Mouse (Mus musculus) brain, embryonic 14.5 days (tissue): ENCODE data around the gene Robo3.

Source experiments
- CTCF ChIP-seq: fragments of 200-500 bp; IDR thresholded peaks from 2 replicates; pipeline ENCODE4 v1.5.1; 2012; ENCODE audit warnings: inconsistent platforms, mild to moderate bottlenecking, moderate library complexity, borderline replicate concordance; ENCODE audit not compliant: insufficient read depth, insufficient read length; ENCODE audit errors: extremely low read depth
- POLR2A ChIP-seq: fragments of 200-500 bp; IDR thresholded peaks from 2 replicates; pipeline ENCODE4 v1.6.1; 2012; ENCODE audit warnings: mild to moderate bottlenecking, inconsistent platforms, borderline replicate concordance; ENCODE audit not compliant: poor library complexity, insufficient read depth, insufficient read length, severe bottlenecking; ENCODE audit errors: extremely low read depth

GRCm38 (mm10) chr9:37414666-37415065, 18.4 kb downstream of the Robo3 start:
- TF ChIP-seq POLR2A: no peak
- no peak for TF ChIP-seq CTCF
